Mouse (Mus musculus) layer of hippocampus, adult 9-10 months (tissue): Measurements from ENCODE around the gene Tpo.
A peak's percentile ranks its signal among the peaks of the same experiment; 100 is the strongest.

Experiments used
- DNase-seq: peaks from one replicate; pipeline ENCODE4 v3.0.0; 2022; ENCODE audit warnings: low spot score

Gene Tpo

DNA sequence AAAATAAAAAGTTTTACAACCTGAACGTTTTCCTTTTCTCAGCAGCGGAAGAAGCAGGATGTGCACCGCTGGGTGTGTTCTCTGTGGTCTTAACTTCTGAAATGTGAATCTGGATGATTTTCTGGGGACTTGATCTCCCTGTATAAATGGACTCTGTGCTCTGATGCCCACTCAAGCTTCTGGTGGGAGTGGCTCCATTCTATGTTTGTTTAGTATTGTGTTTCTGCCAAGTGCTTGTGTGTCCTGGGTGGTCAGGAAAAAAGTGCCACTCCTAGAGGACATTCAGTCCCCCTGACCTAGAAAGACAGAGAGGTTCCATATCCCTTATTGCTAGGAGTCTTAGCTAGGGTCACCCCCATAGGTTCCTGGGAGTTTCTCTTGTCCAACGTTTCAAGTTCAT is at the start of gene Tpo:
Gene Tpo (minus strand): TSS at position 101 of the 400 bp plus-strand sequence.
- no peak for DNase-seq

DNA sequence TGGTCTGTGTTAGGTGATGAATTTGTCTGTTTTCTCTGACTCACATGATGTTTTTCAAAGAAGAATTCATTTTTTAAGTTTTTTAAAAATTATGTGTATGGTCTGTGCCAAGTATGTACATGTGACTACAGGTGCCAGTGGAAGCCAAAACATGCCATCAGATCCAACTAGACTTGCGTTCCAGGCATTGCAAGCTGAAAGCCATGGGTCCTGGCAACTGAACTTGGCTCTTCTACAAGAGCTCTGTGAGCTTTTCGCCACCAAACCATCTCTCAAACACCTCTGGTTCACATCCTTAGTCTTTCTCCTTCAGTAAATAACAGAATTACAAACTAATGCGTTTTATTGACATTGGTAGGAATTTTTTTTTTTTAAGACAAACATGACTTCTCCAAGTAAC is 49.3 kb upstream of the Tpo start:
- no peak for DNase-seq

DNA sequence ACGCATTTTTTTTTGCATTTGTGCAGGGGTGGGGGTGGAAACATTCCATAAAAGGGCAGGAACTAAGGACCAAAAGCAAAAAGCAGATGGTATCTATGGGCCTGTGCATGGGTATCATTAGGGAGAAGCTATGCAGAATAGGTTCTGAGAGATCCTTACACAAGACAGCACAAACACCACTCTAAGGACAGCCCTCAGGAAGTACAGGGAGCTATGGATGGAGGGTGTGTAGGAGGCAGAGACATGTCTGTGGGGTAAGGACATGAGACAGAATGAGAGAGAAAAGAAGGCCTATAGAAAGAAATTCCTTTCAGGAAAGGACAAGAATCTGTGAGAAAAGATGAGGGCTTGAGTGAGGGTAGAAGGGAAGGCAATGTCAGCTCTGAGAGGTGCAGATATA is 47.2 kb upstream of the Tpo start:
- no peak for DNase-seq

DNA sequence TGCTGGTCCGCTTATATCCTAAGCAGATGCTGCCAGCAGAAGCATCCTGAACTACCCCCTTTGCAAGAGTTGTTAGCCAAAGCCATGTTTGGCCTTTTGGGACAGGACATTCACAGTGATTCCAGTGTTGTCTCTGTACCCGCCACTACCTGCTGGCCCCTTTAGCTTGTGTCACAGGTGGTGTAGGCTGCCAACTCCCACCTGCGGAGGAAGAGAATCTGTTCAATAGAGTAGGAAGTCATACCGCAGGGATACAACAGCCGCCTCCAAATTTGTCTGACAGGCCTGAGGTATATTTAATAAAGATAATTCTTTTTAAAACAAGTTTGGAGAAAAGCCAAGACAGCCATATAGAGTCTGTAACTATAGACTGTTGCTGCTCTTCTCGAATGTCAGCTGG is 45.5 kb upstream of the Tpo start:
- DNase-seq = no peak

DNA sequence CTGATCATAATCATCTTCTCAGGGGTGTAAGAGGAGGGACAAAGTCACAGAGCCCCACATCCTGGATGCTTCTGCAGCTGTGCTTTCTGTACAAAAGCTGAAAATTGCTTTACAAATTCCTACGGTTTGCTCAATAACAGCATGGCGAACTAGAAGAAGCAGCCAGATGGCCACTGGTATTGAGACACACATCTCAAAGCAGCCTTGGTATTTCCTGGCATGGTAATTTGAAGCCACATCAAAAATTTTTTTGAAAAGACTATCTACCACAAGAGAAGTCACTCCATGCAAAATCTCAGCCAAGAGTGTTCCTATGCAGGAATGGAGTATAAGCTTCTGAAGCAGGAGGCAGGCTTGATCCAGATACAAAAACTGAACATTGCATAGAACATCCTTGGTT is 45.1 kb upstream of the Tpo start:
- no peak for DNase-seq

DNA sequence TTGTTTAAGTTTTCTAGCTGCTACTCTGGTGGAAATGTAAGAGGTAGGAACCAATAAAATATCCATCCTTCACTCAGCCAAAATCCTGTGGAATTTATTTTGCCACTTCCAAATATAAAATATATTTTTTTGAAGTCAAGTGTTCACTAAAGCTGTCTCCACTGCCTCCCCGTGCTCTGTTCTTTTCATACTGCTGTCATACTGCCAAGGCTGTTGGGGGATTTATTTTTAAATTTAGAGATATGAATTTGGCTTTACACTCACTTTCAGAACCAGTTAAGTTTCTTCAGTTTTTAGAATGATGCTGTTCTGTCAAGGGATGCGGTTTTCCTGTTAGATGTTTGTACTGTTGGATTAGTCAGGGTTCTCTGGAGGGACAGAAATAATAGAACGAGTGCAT is 36.1 kb upstream of the Tpo start:
- DNase-seq = no peak

DNA sequence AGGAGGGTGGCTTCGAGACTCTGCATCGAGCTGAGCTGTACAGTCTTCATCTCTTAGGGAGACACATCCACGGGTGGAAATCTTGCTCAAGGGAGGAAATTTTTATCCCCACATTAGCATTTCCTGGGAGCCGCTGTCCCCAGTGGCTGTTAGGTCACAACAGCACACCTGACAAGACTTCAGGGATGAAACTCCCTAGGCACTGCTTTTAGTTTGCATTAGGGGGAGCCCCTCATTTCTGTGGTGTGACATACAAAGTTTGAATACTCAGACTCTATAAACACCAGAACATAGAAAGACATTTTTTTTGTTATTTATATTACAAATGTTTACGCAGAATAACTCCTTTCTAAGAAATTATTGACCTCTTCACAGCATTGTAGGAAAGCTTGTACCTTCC is 32.1 kb upstream of the Tpo start:
- DNase-seq = no peak

DNA sequence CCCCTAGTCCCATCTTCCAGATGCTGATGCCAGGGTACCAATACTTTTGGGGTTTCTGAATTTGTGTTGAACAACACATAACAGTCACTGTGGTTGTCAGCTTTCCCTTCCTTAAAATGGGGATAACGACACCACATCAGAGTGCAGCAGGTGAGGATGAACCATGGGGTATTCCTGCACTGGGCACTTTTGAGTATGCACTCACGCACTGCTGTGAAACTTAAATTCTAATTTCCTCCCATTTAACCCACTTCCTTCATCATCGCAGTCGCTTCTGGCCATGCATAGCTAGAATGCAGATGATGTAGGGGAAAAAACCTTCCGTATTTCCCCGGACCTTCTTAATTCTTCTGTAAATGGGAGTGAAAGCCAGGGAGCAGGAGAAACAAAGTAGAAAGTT is 31.6 kb upstream of the Tpo start:
- DNase-seq = no peak

DNA sequence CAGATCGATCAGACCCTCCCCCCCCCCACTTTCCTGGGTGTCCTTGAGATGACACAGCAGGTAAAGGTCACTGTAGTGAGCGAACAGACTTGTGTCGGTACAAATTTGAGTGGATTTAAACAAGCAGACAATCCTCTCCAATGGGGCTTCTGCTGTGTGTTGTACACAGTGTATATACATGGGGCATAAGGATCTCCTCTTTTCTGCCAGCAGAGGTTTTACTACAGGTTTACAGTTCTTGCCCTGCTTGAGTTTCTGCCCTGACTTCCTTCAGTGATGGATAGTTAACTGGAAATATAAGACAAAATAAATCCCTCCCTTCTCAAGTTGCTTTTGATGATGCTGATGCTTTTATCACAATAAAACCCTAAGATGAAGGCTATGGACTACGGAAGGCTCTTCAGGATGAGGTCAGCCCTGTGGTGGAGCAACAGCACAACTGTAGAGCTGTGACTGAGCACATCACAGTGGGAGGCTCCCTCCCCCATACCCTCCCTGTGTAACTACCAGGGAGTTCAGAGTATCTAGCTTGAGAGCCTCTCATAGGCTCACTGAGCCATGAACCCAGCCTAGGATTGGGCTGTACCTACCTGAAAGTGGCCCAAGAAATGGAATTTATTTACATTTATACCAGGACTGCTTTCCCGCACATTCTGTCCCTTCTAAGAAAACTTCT is 29.4 kb upstream of the Tpo start:
- DNase-seq = no peak

DNA sequence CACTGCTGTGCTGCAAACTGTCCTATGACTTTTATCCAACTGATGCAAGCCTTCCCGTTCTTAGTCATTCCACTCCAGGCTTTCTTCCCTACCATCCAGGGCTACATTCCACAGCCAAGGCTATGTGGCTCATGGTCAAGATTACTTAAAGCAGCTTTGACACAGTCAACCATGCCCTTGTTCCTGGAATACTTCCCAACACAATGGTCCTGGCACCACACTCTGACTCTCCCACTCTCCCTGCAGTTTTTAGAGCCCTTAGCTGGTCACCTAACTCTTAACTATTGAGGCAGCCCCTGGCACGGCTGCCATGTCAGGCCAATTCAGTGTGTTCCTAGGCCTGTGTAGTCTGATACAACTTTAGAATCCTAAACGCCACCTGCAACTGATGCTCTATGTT is 28.1 kb upstream of the Tpo start:
- DNase-seq = no peak

DNA sequence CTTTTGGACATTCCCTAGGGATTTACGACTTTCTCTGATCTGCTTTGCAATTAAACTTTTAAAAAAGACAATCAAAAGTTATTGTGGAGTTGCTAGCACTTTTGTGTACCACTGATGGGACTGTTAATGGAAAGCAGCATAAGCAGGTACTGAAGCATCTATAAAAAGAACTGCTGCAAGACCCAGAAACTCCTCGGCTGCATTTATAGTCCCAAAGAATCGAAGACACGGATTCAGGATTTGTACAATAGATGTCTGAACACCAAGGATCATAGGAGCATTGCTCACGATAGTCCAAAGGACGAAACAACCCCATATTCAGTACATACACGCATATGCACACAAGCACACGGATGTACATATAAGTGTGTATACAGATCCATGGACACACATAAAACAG is 27.4 kb upstream of the Tpo start:
- no peak for DNase-seq

DNA sequence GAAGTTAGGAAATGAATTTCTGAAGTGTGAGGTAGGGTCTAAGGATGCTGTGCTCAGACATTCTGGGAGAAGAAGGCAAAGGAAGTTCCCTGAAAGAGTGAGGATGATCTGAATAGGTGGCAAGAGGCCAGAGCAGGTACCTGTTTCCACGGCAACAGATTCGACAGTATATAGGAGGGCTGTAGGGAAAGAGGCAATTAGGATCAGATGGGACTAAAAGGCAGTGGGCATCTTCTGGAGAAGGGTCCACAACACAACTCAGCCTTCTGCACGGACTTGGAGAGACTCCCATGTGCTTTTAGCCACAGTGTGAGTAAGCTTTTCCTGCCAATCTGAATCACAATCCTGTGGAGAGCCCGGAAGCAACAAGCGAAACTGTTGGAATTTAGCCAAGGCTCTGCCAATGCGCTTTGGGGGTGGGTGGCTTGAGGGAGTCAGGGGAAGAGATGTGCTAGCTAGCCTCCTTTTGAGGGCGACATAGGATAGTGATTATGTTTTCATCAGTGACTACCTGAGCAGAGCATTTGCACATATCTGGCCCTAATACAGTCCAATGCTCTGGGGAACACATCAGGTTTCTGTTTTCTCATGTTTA is 21.8 kb upstream of the Tpo start:
- no peak for DNase-seq

DNA sequence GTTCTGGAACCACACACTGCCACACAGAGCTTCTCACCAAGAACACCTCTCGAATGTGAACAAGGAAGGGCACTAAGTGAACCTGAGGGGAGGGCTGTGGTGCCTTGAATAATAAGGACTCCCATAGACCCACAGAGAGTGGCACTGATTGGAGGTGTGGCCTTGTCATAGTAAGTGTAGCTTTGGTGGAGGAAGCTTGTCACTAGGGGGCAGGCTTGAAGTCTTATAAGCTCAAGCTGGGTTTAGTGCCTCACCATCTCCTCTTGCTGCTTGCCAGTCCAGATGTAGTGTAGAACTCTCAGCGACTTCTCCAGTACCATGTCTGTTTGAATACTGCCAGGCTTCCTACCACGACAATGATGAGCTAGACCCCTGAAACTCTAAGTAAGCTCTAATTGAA is 9.7 kb upstream of the Tpo start:
- DNase-seq = no peak

DNA sequence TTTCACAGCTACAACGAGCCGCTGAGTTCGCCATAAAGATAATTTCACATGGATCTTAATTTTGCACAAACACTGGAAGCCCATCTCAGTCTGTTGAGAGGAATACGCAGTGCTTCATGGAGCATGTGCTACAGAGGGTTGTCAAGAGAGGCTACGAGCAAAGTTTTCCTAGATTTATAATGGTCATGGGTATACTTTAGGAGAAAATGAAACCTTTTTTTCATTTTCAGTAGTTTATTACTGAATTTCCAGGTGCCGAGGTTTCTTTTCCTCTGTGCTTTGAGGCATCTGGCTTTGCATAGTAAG is 3.1 kb downstream of the Tpo start:
- DNase-seq = no peak

DNA sequence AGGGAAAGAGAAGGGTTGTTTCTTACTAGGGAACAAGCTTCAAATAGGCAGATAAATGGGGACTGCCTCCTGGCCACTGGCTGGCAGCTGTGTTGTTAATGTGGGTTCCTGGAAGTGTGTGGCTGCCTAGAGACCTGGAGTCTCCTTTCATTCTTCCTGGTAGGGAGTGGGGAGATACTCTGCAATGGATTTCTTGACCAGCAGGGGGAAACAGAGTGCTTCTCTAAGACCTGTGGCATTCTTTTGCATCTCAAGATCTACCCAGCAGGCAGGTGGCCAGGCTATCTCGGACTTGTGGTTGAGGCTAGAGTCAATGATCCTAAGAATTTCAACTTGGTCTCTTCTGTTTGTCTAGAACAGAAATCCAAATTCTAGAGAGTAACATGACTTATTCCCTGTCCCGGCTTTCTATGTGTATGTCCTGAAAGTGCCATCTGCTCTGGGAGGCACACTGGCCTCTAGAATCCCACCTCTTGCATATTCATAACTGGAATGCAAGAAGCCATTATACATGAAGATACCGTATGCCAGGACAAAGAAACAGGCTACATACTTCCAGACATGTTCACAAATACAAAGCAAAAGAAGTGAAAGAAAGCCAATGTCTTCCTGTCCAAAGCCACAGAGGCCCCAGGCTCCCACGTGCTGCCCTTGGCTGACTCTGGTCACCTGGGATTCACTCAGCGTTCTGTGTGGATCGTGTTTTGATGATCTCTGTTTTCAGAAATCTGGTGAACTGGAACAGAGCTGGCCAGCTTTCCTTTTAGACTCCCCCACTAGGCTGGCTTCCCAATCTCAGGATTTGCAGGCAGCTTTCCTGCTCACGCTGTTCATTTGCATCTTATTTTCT is 3.6 kb downstream of the Tpo start:
- peak; percentile 75 for DNase-seq

DNA sequence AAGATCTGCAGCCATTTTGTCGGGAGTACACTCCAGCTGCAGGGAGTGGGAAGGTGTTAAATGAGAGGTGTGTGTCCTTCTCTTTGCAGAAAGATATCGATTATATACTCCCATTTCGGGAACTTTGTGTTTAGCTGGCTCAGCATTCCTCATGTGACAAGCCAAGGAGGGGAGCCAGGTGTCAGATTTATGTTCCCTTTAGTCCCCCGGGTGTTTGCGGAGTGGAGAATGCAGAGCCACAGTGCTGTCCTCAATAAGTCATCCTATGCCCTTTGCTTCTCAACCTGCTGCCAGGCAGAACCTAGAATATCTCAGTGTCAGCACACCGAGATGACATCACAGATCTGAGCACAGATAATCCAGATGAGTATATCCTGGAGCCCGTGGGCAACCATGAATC is 10.1 kb downstream of the Tpo start:
- DNase-seq = no peak

DNA sequence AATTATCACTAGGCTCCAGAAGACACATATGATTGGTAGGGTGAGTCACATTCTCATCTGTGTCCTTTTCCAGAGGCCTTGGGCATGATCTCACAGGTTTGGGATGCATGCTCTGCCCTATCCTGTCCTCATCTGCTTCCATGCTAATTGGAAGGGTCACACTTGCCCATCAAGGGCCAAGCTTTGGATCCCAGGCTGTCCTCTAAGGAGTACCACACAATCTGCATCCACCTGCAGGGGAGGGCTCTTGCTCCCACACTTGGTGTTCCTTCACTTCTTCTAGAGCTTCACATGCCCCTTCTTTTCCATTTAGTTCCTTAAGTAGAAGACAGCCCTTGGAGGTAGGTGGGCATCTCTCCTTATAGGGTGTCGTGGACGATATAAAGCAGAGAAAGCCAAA is 20.2 kb downstream of the Tpo start:
- no peak for DNase-seq

DNA sequence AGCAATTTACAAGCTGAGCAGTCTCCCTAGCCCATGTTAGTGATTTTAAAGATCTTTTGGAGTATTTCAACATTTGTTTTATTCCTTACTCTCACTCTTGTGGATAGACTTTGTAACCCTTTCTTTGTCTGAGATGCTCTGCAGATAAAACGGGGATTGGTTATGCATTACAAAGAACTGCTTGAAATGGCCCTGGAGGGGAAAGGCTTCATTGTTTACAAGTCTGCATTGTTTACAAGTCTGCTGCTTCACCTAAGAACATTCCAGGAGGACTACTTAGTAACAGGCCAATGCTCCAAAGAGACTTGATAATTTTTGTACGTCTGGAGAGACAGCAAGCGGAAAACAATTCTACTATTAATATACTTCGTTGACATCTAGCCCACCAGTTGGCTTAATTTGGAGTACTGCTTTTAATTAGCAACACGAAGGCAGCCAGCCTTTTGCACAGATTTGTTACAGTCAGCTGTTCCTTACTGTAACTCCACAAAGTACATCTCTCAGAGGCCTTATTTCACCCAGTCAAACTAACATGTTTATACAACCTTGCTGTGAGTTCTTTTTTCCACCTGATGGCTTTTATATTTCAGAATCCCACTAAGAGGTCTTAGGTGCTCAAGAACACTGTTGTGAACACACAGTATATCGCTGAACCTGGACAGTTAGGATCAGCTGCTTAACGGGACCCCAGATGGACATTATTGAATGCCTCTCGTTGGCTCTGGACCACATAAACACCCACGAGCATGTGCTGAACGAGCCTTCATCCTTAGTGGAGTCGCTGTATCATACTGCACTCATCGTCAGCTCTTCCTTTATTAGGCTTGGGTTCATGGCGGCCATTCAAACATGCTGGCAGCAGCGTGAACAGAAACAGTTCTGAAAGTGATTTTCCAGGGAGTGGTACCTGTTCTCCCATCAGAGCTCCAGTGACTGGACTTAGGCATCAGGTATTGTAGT is 22.5 kb downstream of the Tpo start:
- peak; percentile 33 for DNase-seq

DNA sequence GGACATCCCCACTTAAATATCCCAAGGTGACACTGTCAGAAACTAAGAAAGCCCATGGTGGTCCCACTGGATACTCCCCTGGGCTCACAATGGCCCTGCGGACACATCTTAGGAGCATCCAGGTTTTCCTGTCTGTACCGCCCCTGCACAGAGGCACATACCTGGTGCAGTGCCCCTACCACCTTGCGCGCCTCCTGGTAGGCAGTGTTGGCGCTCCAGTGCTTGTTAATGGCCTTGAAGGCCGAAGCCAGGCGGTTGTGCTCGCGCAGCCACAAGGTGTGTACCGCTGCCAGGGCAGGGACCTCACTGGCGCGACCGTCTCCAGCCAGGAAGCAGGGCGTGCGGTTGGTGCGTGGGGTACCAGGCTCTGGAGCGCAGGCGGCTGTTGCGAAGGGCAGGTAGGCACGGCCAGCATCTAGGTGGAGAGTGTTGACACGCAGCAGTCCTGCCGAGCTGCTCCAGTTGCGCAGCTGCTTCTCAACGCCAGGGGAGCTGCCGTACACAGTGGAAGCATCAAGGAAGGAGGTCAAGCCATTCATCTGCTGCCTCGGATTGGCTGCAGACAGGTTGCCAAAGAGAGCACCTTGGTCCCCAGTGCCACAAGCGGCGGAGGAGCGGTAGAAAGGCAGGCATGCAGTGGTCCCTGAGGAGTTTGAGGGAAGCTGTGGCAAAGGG is 29.4 kb downstream of the Tpo start:
- no peak for DNase-seq

DNA sequence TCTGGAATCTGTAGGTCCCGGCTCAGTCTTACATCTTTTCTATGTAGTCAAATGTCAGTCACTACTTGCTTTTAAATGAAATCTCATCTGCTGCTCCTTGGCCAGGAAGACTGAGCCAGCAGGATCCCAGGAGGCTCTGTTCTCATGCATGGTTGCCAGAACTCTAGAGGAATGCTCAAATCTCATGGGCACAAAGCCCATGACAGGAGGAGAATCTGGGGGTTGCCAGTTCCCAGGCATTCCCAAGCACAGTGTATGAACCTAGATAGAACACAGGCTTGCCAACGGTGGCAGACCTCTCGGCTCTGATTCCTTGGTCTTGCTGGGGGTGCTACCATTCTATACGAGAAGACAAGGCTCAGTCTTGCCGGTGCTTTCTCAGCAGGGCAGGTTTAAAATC is 40.3 kb downstream of the Tpo start:
- no peak for DNase-seq

DNA sequence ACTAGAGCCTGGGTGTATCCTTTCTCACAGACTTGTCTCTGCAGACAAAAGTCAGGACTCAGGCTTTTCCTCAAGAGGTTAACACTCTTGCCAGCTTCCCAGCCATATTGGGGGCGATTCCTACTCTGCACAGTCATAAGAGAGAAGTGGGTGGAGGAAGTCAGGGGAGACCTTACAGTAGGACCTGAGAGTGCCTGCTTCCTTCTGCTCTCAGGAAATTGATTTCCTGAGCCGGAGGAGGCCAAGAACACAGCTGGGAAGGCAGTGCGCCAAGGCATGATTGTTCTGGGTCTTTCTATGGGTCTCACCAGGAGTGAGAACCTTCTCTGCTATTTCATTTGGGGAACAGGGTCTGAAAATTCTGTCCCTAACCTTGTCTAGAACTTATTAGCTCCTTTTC is 48.5 kb downstream of the Tpo start:
- DNase-seq = no peak

DNA sequence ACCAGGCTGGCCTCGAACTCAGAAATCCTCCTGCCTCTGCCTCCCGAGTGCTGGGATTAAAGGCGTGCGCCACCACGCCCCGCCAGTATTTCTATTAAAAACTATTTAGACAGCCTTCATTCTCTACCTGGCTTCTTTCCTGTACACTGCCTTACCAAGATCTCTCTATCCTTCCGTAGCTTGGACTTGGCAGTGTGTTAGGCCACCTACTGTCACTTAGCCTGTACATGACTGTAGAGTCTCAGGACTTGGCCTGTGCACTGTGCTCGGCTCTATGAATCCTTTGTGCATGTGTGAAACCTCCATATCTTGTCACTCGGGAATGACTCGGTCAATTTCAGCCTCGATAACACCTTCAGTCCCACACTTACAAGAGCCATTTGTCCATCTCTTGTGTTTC is 55.4 kb downstream of the Tpo start:
- DNase-seq = no peak
